Comparison of ENCODE assay signal across 16 mouse cellular contexts in the genomic region with DNA sequence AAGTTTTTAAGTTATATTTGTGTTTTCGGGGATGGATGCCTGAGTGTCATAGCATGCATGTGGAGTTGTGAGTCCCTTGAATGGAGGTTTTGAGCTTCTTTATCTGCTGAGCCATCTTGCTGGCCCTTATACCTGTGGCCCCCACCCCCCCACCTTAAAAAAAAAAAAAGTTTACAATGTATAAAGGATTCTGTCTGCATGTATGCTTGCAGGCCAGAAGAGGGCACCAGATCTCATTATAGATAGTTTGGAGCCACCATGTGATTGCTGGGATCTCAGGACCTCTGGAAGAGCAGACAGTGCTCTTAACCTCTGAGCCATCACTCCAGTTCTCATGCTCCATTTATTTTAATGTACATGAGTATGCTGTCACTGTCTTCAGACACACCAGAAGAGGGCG. TPM values are rescaled to one million over a fixed set of nuclear protein-coding genes. Genes with fewer than 3 reads are reported as not detected.
DNase-seq lines count a peak whose midpoint lies in the region; ATAC-seq and TF ChIP-seq lines count a peak whose summit lies in the region.
"Had no signal": no experiment of that assay in that cellular context is flagged by ENCODE, and none has a peak within 500 bp of the region (broad histone marks: within the 10 kb centered on the region; RNA-seq: fewer than 3 reads in every experiment).

No protein-coding gene starts in this region.

- H3K4me2 ChIP-seq in heart, postnatal 0 days (ENCODE audit: low read depth, low read length), result no peak overlapping the region
- no peak overlapping the region for H3K4me2 ChIP-seq in midbrain, embryonic 14.5 days (ENCODE audit: low read length)
- no peak overlapping the region for H3K4me2 ChIP-seq in midbrain, embryonic 13.5 days (replicated peaks)
- no peak overlapping the region for H3K4me2 ChIP-seq in kidney, embryonic 16.5 days (replicated peaks; ENCODE audit: low read depth, low read length)
- H3K4me2 ChIP-seq: hindbrain, embryonic 15.5 days; liver, embryonic 15.5 days; neural tube, embryonic 12.5 days had no signal

- no peaks in the 10 kb centered on the region for H3K27me3 ChIP-seq in heart, postnatal 0 days (ENCODE audit: control insufficient read depth, insufficient read depth, low read length)
- no peaks in the 10 kb centered on the region for H3K27me3 ChIP-seq in midbrain, embryonic 14.5 days (ENCODE audit: control insufficient read depth, insufficient read depth, low read length)
- no peaks in the 10 kb centered on the region for H3K27me3 ChIP-seq in midbrain, embryonic 13.5 days
- H3K27me3 ChIP-seq in kidney, embryonic 16.5 days (ENCODE audit: insufficient read depth, low read length), result no peaks in the 10 kb centered on the region
- H3K27me3 ChIP-seq: hindbrain, embryonic 15.5 days; liver, embryonic 15.5 days; neural tube, embryonic 12.5 days had no signal

- no peak for TF ChIP-seq EP300 in heart, postnatal 0 days (IDR thresholded peaks at IDR 0.05; ENCODE audit: low read depth)

- 68% methylated on average over 2 of the region's 2 CpGs for WGBS in heart, postnatal 0 days
- 77% methylated on average over 2 of the region's 2 CpGs for WGBS in midbrain, embryonic 14.5 days
- 67% methylated on average over 2 of the region's 2 CpGs for WGBS in midbrain, embryonic 13.5 days
- 63% methylated on average over 2 of the region's 2 CpGs for WGBS in kidney, embryonic 16.5 days

- peaks cover 93% of the 10 kb centered on the region for H3K36me3 ChIP-seq in heart, postnatal 0 days (replicated peaks; ENCODE audit: control insufficient read depth, insufficient read depth, low read length)
- peaks cover 87% of the 10 kb centered on the region for H3K36me3 ChIP-seq in midbrain, embryonic 14.5 days (ENCODE audit: control insufficient read depth, insufficient read depth, low read length)
- peaks cover 92% of the 10 kb centered on the region for H3K36me3 ChIP-seq in midbrain, embryonic 13.5 days
- H3K36me3 ChIP-seq in kidney, embryonic 16.5 days (ENCODE audit: insufficient read depth, low read length), result peaks cover 88% of the 10 kb centered on the region

- no peak for ATAC-seq in heart, postnatal 0 days (ENCODE audit: insufficient read depth, low read depth)
- no peak for ATAC-seq in midbrain, embryonic 14.5 days (ENCODE audit: low FRiP score, low TSS enrichment)
- ATAC-seq in midbrain, embryonic 13.5 days, result no peak
- ATAC-seq in kidney, embryonic 16.5 days (ENCODE audit: low FRiP score, low TSS enrichment), result no peak

- no peak overlapping the region for H3K27ac ChIP-seq in heart, postnatal 0 days (ENCODE audit: low read depth)
- no peak overlapping the region for H3K27ac ChIP-seq in midbrain, embryonic 14.5 days (replicated peaks; ENCODE audit: low read depth, low read length)
- H3K27ac ChIP-seq in midbrain, embryonic 13.5 days, result no peak overlapping the region
- H3K27ac ChIP-seq in bone marrow macrophage, adult 2 months (ENCODE audit: insufficient read depth, low read depth, low read length), result no peak overlapping the region
- H3K27ac ChIP-seq in kidney, embryonic 16.5 days (ENCODE audit: low read length), result no peak overlapping the region
- H3K27ac ChIP-seq: hindbrain, embryonic 15.5 days; liver, embryonic 15.5 days; neural tube, embryonic 12.5 days had no signal

- no peaks in the 10 kb centered on the region for H3K9me3 ChIP-seq in heart, postnatal 0 days (replicated peaks; ENCODE audit: control insufficient read depth, low read length)
- no peaks in the 10 kb centered on the region for H3K9me3 ChIP-seq in midbrain, embryonic 14.5 days (ENCODE audit: control insufficient read depth, low read length)
- no peaks in the 10 kb centered on the region for H3K9me3 ChIP-seq in midbrain, embryonic 13.5 days
- H3K9me3 ChIP-seq in kidney, embryonic 16.5 days (ENCODE audit: low read length), result no peaks in the 10 kb centered on the region
- H3K9me3 ChIP-seq: G1E; hindbrain, embryonic 15.5 days; liver, embryonic 15.5 days; neural tube, embryonic 12.5 days had no signal

- no peak overlapping the region for H3K4me3 ChIP-seq in heart, postnatal 0 days (ENCODE audit: low read depth, low read length)
- H3K4me3 ChIP-seq in midbrain, embryonic 14.5 days (replicated peaks; ENCODE audit: low read depth, low read length), result no peak overlapping the region
- no peak overlapping the region for H3K4me3 ChIP-seq in midbrain, embryonic 13.5 days (replicated peaks)
- no peak overlapping the region for H3K4me3 ChIP-seq in bone marrow macrophage, adult 2 months (ENCODE audit: insufficient read depth, low read length)
- H3K4me3 ChIP-seq in kidney, embryonic 16.5 days (ENCODE audit: low read length), result no peak overlapping the region
- H3K4me3 ChIP-seq: erythroblast, embryonic 14.5 days; hindbrain, embryonic 15.5 days; liver, embryonic 15.5 days; neural tube, embryonic 12.5 days had no signal

- no peak for TF ChIP-seq POLR2A in bone marrow macrophage, adult 2 months (IDR thresholded peaks at IDR 0.05; ENCODE audit: borderline replicate concordance, low read depth, low read length)

- no peak for DNase-seq in heart, postnatal 0 days (ENCODE audit: low spot score)
- DNase-seq in heart, adult 18-20 months, result no peak
- DNase-seq in midbrain, embryonic 14.5 days, result peak; percentile 17
- no peak for DNase-seq in thymus, adult 18-20 months
- DNase-seq in left cerebral cortex, adult 11 months (ENCODE audit: low spot score), result no peak
- DNase-seq: cerebellum, postnatal 36 days; kidney, postnatal 4 days had no signal

- H3K9ac ChIP-seq in heart, postnatal 0 days (replicated peaks; ENCODE audit: low read depth, low read length), result no peak overlapping the region
- H3K9ac ChIP-seq in midbrain, embryonic 14.5 days (replicated peaks; ENCODE audit: low read length), result no peak overlapping the region
- no peak overlapping the region for H3K9ac ChIP-seq in midbrain, embryonic 13.5 days (replicated peaks)
- no peak overlapping the region for H3K9ac ChIP-seq in kidney, embryonic 16.5 days (replicated peaks; ENCODE audit: low read length)
- H3K9ac ChIP-seq: hindbrain, embryonic 15.5 days; liver, embryonic 15.5 days; neural tube, embryonic 12.5 days had no signal

- H3K4me1 ChIP-seq in heart, postnatal 0 days (ENCODE audit: control insufficient read depth, insufficient read depth), result peaks cover 10% of the 10 kb centered on the region
- peaks cover 4% of the 10 kb centered on the region; the same call in 1 of the 2 replicates for H3K4me1 ChIP-seq in midbrain, embryonic 14.5 days (ENCODE audit: control insufficient read depth, insufficient read depth, low read length)
- H3K4me1 ChIP-seq in midbrain, embryonic 13.5 days (replicated peaks), result peaks cover 14% of the 10 kb centered on the region
- peaks cover 9% of the 10 kb centered on the region for H3K4me1 ChIP-seq in bone marrow macrophage, adult 2 months (ENCODE audit: control insufficient read depth, insufficient read depth, low read length)
- H3K4me1 ChIP-seq in kidney, embryonic 16.5 days (ENCODE audit: insufficient read depth, low read length), result peaks cover 10% of the 10 kb centered on the region

- peak; percentile 43 for TF ChIP-seq CTCF in heart, postnatal 0 days (IDR thresholded peaks at IDR 0.05; ENCODE audit: low read depth)
- 0 out of 2 replicates have a peak, but pooled peaks have one; percentile 13 for TF ChIP-seq CTCF in bone marrow macrophage, adult 2 months (IDR thresholded peaks at IDR 0.05; ENCODE audit: low read depth, low read length)

RNA-seq across cellular contexts. Expression of gene Stx5a, which starts 6.2 kb away (rescaled TPM):
- 104 and 105 TPM in 2 replicates for total RNA-seq in heart, postnatal 0 days (2014; rRNA removed; ENCODE audit: low replicate concordance)
- 57.0 and 63.6 TPM in 2 replicates for polyA plus RNA-seq in heart, postnatal 0 days (2015; fragmentation: Nextera tagmentation; extraction: Ambion mirVana)
- total RNA-seq in heart, adult 18-20 months (2021), result 10 to 100 TPM; 21.3 to 27.1 TPM
- polyA plus RNA-seq in midbrain, embryonic 14.5 days (2014; fragmentation: Nextera tagmentation; extraction: Ambion mirVana), result 102 and 110 TPM in 2 replicates
- 121 and 127 TPM in 2 replicates for polyA plus RNA-seq in midbrain, embryonic 13.5 days (2015; fragmentation: Nextera tagmentation; extraction: Ambion mirVana)
- polyA plus RNA-seq in bone marrow macrophage, adult 2 months (2012; ENCODE audit: insufficient read depth, insufficient read length, missing spikeins), result 84.2 and 100 TPM in 2 replicates
- 150 and 154 TPM in 2 replicates for polyA plus RNA-seq in kidney, embryonic 16.5 days (2015; fragmentation: Nextera tagmentation; extraction: Ambion mirVana)

RNA-seq across cellular contexts. Expression of gene 1700092M07Rik, which starts 6.8 kb away (rescaled TPM):
- total RNA-seq in heart, postnatal 0 days (2014; rRNA removed; ENCODE audit: low replicate concordance), result not detected in 2 replicates
- 0.38 TPM in 1 of 2 replicates, not detected in the other for polyA plus RNA-seq in heart, postnatal 0 days (2015; fragmentation: Nextera tagmentation; extraction: Ambion mirVana)
- under 1 TPM in 1 of 2 experiments, not detected in 1; 0.72 TPM for total RNA-seq in heart, adult 18-20 months (2021)
- 0.97 and 1.1 TPM in 2 replicates for polyA plus RNA-seq in midbrain, embryonic 14.5 days (2014; fragmentation: Nextera tagmentation; extraction: Ambion mirVana)
- polyA plus RNA-seq in midbrain, embryonic 13.5 days (2015; fragmentation: Nextera tagmentation; extraction: Ambion mirVana), result 2.2 and 2.5 TPM in 2 replicates
- polyA plus RNA-seq in bone marrow macrophage, adult 2 months (2012; ENCODE audit: insufficient read depth, insufficient read length, missing spikeins), result not detected in 2 replicates
- 1.9 and 2.0 TPM in 2 replicates for polyA plus RNA-seq in kidney, embryonic 16.5 days (2015; fragmentation: Nextera tagmentation; extraction: Ambion mirVana)
- polyA plus RNA-seq: erythroblast, embryonic 14.5 days; heart, embryonic 14.5 days had no signal

RNA-seq across cellular contexts. Expression of gene Nxf1, which starts 9.5 kb away (rescaled TPM):
- total RNA-seq in heart, postnatal 0 days (2014; rRNA removed; ENCODE audit: low replicate concordance), result 42.3 and 46.8 TPM in 2 replicates
- polyA plus RNA-seq in heart, postnatal 0 days (2015; fragmentation: Nextera tagmentation; extraction: Ambion mirVana), result 54.8 and 59.2 TPM in 2 replicates
- 10 to 100 TPM; 31.6 to 35.6 TPM for total RNA-seq in heart, adult 18-20 months (2021)
- 146 and 171 TPM in 2 replicates for polyA plus RNA-seq in midbrain, embryonic 14.5 days (2014; fragmentation: Nextera tagmentation; extraction: Ambion mirVana)
- polyA plus RNA-seq in midbrain, embryonic 13.5 days (2015; fragmentation: Nextera tagmentation; extraction: Ambion mirVana), result 195 and 206 TPM in 2 replicates
- 142 and 162 TPM in 2 replicates for polyA plus RNA-seq in bone marrow macrophage, adult 2 months (2012; ENCODE audit: insufficient read depth, insufficient read length, missing spikeins)
- polyA plus RNA-seq in kidney, embryonic 16.5 days (2015; fragmentation: Nextera tagmentation; extraction: Ambion mirVana), result 213 and 218 TPM in 2 replicates

RNA-seq across cellular contexts. Expression of gene Wdr74, which starts 11.7 kb away (rescaled TPM):
- total RNA-seq in heart, postnatal 0 days (2014; rRNA removed; ENCODE audit: low replicate concordance), result 40.8 and 45.8 TPM in 2 replicates
- 35.4 and 36.6 TPM in 2 replicates for polyA plus RNA-seq in heart, postnatal 0 days (2015; fragmentation: Nextera tagmentation; extraction: Ambion mirVana)
- 10 to 100 TPM; 18.8 to 22.3 TPM for total RNA-seq in heart, adult 18-20 months (2021)
- 89.1 and 95.7 TPM in 2 replicates for polyA plus RNA-seq in midbrain, embryonic 14.5 days (2014; fragmentation: Nextera tagmentation; extraction: Ambion mirVana)
- polyA plus RNA-seq in midbrain, embryonic 13.5 days (2015; fragmentation: Nextera tagmentation; extraction: Ambion mirVana), result 89.1 and 93.4 TPM in 2 replicates
- 22.2 and 25.8 TPM in 2 replicates for polyA plus RNA-seq in bone marrow macrophage, adult 2 months (2012; ENCODE audit: insufficient read depth, insufficient read length, missing spikeins)
- polyA plus RNA-seq in kidney, embryonic 16.5 days (2015; fragmentation: Nextera tagmentation; extraction: Ambion mirVana), result 101 and 108 TPM in 2 replicates

RNA-seq across cellular contexts. Expression of gene Tmem223, which starts 23.4 kb away (rescaled TPM):
- total RNA-seq in heart, postnatal 0 days (2014; rRNA removed; ENCODE audit: low replicate concordance), result 283 and 306 TPM in 2 replicates
- polyA plus RNA-seq in heart, postnatal 0 days (2015; fragmentation: Nextera tagmentation; extraction: Ambion mirVana), result 214 and 228 TPM in 2 replicates
- total RNA-seq in heart, adult 18-20 months (2021), result 100 to 1,000 TPM; 133 to 134 TPM
- polyA plus RNA-seq in midbrain, embryonic 14.5 days (2014; fragmentation: Nextera tagmentation; extraction: Ambion mirVana), result 270 and 278 TPM in 2 replicates
- polyA plus RNA-seq in midbrain, embryonic 13.5 days (2015; fragmentation: Nextera tagmentation; extraction: Ambion mirVana), result 264 and 280 TPM in 2 replicates
- polyA plus RNA-seq in bone marrow macrophage, adult 2 months (2012; ENCODE audit: insufficient read depth, insufficient read length, missing spikeins), result 28.3 and 34.4 TPM in 2 replicates
- polyA plus RNA-seq in kidney, embryonic 16.5 days (2015; fragmentation: Nextera tagmentation; extraction: Ambion mirVana), result 197 and 215 TPM in 2 replicates
